Mouse (Mus musculus): ENCODE results near the gene Rrp36. TPM values are rescaled to one million over a fixed set of nuclear protein-coding genes. Genes with fewer than 3 reads are reported as not detected.

The Rrp36 gene
- polyA plus RNA-seq, 1 experiment from 2014 or later, result 30.1 TPM

DNA sequence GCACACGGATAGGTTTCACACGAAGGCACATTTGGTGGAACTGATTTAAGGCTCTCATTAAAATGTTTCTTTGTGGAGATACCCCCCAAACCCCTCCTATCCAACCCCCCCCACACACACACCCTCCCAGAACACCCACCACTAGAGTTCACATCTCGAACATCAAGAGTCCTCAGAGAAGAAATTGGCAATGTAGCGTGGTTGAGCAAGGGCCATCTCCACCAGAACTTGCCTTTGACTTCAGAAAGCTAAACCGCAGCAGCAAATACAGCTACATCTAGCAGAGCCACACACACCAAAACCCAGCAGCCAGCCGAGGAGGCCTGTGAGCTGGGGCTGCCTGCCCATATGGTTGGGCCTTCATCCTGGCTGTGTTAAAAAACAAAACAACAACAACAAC is 46.7 kb downstream of the Rrp36 start:
- H3K36me3 ChIP-seq (ENCODE audit: control insufficient read depth, insufficient read depth, low read length), result peaks cover 19% of the 10 kb centered on the region
- no peaks in the 10 kb centered on the region for H3K27me3 ChIP-seq (replicated peaks; ENCODE audit: control insufficient read depth, insufficient read depth, low read length)
- DNase-seq (ENCODE audit: low spot score), result no peak
- H3K4me1 ChIP-seq (ENCODE audit: control insufficient read depth, insufficient read depth, low read length), result peaks cover 24% of the 10 kb centered on the region
- peak overlapping the region; percentile 92 for H3K9ac ChIP-seq (ENCODE audit: low read length)
- peak overlapping the region; percentile 70 for H3K4me2 ChIP-seq (ENCODE audit: low read length)
- no peaks in the 10 kb centered on the region for H3K9me3 ChIP-seq (replicated peaks; ENCODE audit: control insufficient read depth, low read length)
- no peak overlapping the region for H3K27ac ChIP-seq (ENCODE audit: low read depth, low read length)
- peak overlapping the region; percentile 90 for H3K4me3 ChIP-seq (ENCODE audit: low read depth, low read length)
- no peak for ATAC-seq
- WGBS, result 56% methylated on average over 6 of the region's 6 CpGs

DNA sequence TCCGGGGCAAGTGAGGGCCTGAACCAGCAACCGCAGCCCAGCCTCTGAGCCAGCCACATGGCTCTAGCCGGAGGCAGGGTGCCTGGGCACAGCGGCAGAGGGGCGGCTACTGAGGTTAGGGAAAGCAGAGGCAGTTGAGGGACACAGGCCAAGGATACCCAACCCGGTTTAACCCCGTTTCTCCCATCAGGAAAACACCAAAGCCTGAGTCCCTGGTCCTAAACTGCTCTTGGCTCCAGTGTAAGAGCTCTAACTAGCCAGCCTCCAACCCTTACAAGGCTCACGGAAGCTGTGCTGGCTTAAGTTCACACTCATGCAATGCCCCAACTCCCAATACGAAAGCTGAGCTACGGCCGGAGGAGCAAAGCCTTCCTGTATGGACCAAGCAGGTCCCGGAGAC is 49.6 kb downstream of the Rrp36 start:
- Histone ChIP-seq H3K4me2 (ENCODE audit: low read length) (no peak overlapping the region), H3K36me3 (ENCODE audit: control insufficient read depth, insufficient read depth, low read length) (no peaks in the 10 kb centered on the region), H3K4me3 (ENCODE audit: low read depth, low read length) (no peak overlapping the region), H3K9ac (ENCODE audit: low read length) (peak overlapping the region; percentile 48), H3K9me3 (replicated peaks; ENCODE audit: control insufficient read depth, low read length) (no peaks in the 10 kb centered on the region), H3K4me1 (ENCODE audit: control insufficient read depth, insufficient read depth, low read length) (peaks cover 36% of the 10 kb centered on the region), H3K27me3 (replicated peaks; ENCODE audit: control insufficient read depth, insufficient read depth, low read length) (no peaks in the 10 kb centered on the region), H3K27ac (ENCODE audit: low read depth, low read length) (peak overlapping the region; percentile 35; the same call in 1 of the 2 replicates)
- ATAC-seq, result no peak
- DNase-seq (ENCODE audit: low spot score), result no peak
- 69% methylated on average over 12 of the region's 12 CpGs for WGBS

DNA sequence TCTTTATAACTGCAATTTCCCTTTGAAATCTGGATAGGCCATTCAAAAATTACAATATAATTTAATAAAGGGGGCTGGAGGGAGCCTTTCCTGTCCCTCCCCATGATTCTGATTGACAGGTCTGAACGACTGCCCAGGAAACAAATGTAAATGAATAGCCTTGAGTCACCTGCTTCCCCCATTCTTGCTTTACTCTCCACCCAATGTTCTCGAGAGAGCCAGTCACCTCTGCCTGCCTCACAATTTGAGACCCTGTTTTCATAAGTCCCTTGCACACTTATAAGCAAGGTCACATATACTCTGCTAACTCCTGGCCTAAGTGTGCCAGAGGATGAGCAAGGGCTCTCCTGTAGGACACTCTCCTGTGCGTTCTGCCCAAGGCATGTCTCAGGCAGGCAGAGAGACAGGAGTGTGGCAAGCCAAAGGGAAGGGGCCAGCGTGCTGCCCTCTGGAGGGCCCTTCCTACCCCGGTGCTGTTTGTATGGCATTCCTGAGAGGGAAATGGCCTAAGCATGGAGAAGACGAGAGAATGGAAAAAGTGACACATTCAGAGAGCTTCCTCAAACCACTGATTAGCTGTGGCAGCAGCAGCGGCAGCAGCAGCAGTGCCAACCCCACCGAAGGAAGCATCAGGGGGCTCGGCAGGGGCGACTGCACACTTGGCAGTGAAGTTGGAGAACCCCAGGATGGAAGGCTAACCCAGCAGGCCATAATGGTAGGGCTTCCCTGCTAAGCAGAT is 50.2 kb downstream of the Rrp36 start:
- H3K36me3 ChIP-seq (ENCODE audit: control insufficient read depth, insufficient read depth, low read length), result no peaks in the 10 kb centered on the region
- WGBS, result 22% methylated on average over 10 of the region's 10 CpGs
- no peaks in the 10 kb centered on the region for H3K9me3 ChIP-seq (replicated peaks; ENCODE audit: control insufficient read depth, low read length)
- peak overlapping the region; percentile 35; the same call in 1 of the 2 replicates for H3K27ac ChIP-seq (ENCODE audit: low read depth, low read length)
- ATAC-seq, result no peak
- peaks cover 43% of the 10 kb centered on the region for H3K4me1 ChIP-seq (ENCODE audit: control insufficient read depth, insufficient read depth, low read length)
- H3K4me3 ChIP-seq (ENCODE audit: low read depth, low read length), result no peak overlapping the region
- peak overlapping the region; percentile 48; the same call in 1 of the 2 replicates for H3K9ac ChIP-seq (ENCODE audit: low read length)
- no peak overlapping the region for H3K4me2 ChIP-seq (ENCODE audit: low read length)
- DNase-seq (ENCODE audit: low spot score), result no peak
- no peaks in the 10 kb centered on the region for H3K27me3 ChIP-seq (replicated peaks; ENCODE audit: control insufficient read depth, insufficient read depth, low read length)

DNA sequence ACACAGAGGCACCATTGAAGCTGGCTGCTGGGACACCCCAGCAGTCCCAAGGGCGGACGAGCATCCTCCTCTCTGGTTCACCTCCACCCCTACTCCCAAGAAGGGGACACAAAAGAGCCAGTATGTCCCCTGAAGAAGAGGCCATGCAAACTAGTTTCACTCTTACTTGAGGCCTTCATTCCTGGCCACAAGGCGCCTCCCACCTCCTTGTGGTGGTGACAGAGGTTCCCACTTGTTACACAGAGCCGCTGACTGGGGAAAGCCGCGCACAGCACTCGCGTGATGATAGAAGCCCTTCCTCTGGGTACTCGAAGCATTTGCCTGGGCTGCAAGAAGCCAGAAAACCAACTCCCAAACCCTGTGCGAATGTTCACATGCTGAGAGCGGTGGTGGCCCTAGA is 51.9 kb downstream of the Rrp36 start:
- no peak overlapping the region for H3K9ac ChIP-seq (ENCODE audit: low read length)
- H3K9me3 ChIP-seq (replicated peaks; ENCODE audit: control insufficient read depth, low read length), result no peaks in the 10 kb centered on the region
- no peak overlapping the region for H3K27ac ChIP-seq (ENCODE audit: low read depth, low read length)
- H3K4me3 ChIP-seq (ENCODE audit: low read depth, low read length), result no peak overlapping the region
- 88% methylated on average over 11 of the region's 11 CpGs for WGBS
- H3K4me1 ChIP-seq (ENCODE audit: control insufficient read depth, insufficient read depth, low read length), result peaks cover 51% of the 10 kb centered on the region
- H3K4me2 ChIP-seq (ENCODE audit: low read length), result no peak overlapping the region
- ATAC-seq, result no peak
- no peak for DNase-seq (ENCODE audit: low spot score)
- no peaks in the 10 kb centered on the region for H3K27me3 ChIP-seq (replicated peaks; ENCODE audit: control insufficient read depth, insufficient read depth, low read length)
- H3K36me3 ChIP-seq (ENCODE audit: control insufficient read depth, insufficient read depth, low read length), result no peaks in the 10 kb centered on the region

DNA sequence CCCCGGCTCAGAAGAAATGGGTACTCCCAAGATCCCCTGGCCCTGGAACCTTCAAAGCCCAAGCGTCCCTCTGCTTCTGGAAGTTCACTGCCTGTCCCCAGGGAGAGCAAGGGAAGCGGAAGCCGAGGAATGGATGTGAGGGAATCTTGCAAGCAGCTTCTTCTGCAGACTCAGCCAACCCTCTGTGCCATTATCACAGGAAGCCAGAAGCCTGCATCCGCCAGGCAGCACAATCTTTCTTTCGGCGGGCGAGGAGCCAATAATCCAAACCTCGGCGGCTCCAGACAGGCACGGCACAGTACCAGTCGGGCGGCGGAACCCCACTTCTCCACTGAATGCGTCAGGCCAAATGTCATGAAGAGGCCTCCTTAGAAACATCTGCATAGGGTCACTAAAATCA is 52.8 kb downstream of the Rrp36 start:
- ATAC-seq, result no peak
- H3K27me3 ChIP-seq (replicated peaks; ENCODE audit: control insufficient read depth, insufficient read depth, low read length), result no peaks in the 10 kb centered on the region

DNA sequence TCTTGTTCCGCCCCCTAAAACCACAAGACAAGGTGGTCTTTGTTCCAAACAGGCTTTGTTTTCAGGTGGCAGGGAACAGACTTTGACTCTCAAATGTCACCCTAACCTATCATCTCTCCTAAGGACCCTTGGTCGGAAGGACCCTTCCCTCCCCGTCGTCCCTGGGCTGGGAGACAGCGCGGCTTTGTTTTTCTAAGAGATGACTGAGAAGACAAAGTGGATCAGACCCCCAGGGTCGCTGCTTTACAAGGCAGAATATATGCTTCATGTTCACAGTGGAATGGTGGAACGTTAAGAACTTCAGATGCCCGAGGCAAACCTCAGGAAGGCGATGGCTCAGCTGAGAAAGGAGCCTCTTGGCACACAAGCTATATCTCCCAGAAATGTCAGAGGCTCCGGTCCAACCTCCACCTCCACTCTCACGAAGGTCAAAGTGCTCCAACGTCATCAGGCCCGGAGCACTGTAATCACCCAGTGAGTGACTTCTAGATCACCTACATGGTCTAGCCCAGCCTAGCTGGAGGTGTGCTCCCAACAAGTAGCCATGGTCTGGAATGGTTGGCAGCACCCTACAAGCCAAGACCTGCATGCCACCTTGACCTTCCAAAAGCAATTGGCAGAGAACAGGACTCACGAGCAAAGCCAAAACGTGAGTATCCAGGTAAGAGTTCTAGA is 54.3 kb downstream of the Rrp36 start:
- Histone ChIP-seq H3K27me3 (replicated peaks; ENCODE audit: control insufficient read depth, insufficient read depth, low read length) (no peaks in the 10 kb centered on the region), H3K27ac (ENCODE audit: low read depth, low read length) (peak overlapping the region; percentile 78; the same call in 1 of the 2 replicates), H3K4me1 (ENCODE audit: control insufficient read depth, insufficient read depth, low read length) (peaks cover 53% of the 10 kb centered on the region), H3K4me3 (ENCODE audit: low read depth, low read length) (no peak overlapping the region), H3K9ac (ENCODE audit: low read length) (peak overlapping the region; percentile 58), H3K4me2 (ENCODE audit: low read length) (peak overlapping the region; percentile 32; the same call in 1 of the 2 replicates), H3K9me3 (replicated peaks; ENCODE audit: control insufficient read depth, low read length) (no peaks in the 10 kb centered on the region), H3K36me3 (ENCODE audit: control insufficient read depth, insufficient read depth, low read length) (no peaks in the 10 kb centered on the region)
- ATAC-seq, result no peak
- DNase-seq (ENCODE audit: low spot score), result no peak
- 28% methylated on average over 16 of the region's 16 CpGs for WGBS

More for the DNA sequence above, 52.8 kb downstream of the Rrp36 start:
- Histone ChIP-seq H3K36me3 (ENCODE audit: control insufficient read depth, insufficient read depth, low read length) (no peaks in the 10 kb centered on the region), H3K9ac (ENCODE audit: low read length) (no peak overlapping the region), H3K27ac (ENCODE audit: low read depth, low read length) (peak overlapping the region; percentile 67; the same call in 1 of the 2 replicates), H3K9me3 (replicated peaks; ENCODE audit: control insufficient read depth, low read length) (no peaks in the 10 kb centered on the region), H3K4me2 (ENCODE audit: low read length) (peak overlapping the region; percentile 19; the same call in 1 of the 2 replicates), H3K4me1 (ENCODE audit: control insufficient read depth, insufficient read depth, low read length) (peaks cover 53% of the 10 kb centered on the region), H3K4me3 (ENCODE audit: low read depth, low read length) (no peak overlapping the region)
- 55% methylated on average over 15 of the region's 15 CpGs for WGBS
- peak; percentile 66 for DNase-seq (ENCODE audit: low spot score)

DNA sequence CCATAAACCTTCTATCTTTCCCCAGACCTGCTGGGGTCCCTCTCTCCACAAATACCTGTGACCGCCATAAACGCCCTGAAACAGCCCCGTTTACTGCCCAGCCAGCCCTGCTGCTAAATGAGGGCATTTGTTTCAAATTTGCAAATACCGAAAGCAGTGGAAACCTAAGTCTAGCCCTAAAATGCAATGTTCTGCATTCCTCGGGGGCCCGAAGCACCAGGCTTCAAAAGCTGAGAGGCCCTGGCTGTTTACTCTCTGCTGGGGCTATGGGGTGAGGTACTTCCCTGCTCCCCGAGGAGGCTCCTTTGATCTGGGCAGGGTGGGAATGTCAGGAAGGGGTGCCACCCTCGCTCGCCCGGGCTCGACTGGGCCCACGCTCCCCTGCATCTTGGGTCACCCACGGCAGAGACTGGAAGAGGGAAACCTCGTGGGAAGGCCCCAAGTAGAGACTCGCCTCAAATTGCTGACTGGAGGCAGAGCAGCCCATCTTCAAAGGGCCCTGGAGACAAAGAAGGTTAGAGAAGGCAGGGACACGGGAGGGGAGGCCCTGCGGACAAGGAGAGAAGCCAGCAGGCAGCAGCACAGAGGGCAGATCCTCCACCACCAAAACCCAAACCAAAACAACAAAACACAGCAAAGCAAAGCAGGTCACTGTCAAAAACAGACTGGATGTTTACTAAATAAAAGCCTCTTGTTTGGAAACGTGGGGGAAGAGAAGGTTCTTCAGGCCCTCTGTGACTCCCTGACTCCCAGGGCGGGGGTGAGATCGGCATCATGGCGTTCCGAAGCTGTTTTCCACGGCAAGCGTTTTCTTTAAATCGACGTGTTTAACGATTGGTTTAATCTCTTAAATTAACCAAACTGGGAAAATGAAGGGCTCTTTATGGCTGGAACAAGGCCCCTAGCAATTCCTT is 55.1 kb downstream of the Rrp36 start:
- 4% methylated on average over 27 of the region's 27 CpGs for WGBS
- H3K9ac ChIP-seq (ENCODE audit: low read length), result peak overlapping the region; percentile 58
- H3K27ac ChIP-seq (ENCODE audit: low read depth, low read length), result peak overlapping the region; percentile 78
- no peaks in the 10 kb centered on the region for H3K36me3 ChIP-seq (ENCODE audit: control insufficient read depth, insufficient read depth, low read length)
- H3K27me3 ChIP-seq (replicated peaks; ENCODE audit: control insufficient read depth, insufficient read depth, low read length), result no peaks in the 10 kb centered on the region
- H3K9me3 ChIP-seq (replicated peaks; ENCODE audit: control insufficient read depth, low read length), result no peaks in the 10 kb centered on the region
- ATAC-seq, result peak; percentile 33; the same call in 1 of the 2 replicates
- H3K4me1 ChIP-seq (ENCODE audit: control insufficient read depth, insufficient read depth, low read length), result peaks cover 45% of the 10 kb centered on the region
- peak; percentile 38 for DNase-seq (ENCODE audit: low spot score)
- no peak overlapping the region for H3K4me3 ChIP-seq (ENCODE audit: low read depth, low read length)
- H3K4me2 ChIP-seq (ENCODE audit: low read length), result peak overlapping the region; percentile 32

DNA sequence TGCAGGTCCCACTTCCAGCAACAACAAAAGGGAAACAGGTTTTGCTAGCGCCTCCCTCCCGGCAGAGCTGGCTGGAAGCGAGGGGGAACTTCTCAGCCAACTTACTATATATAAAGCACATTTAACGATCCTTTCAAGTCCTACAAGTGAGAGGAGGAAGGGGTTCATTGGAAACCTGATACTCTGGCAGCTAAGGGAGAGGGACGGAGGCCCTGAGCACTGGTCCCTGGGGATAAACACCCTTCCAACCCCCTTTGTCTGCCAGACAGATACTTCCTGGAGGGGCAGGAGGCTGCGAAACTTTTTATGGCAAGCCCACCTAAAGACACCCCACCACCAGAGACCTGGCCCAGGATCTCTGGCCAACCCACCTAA is 55.8 kb downstream of the Rrp36 start:
- Histone ChIP-seq H3K9me3 (replicated peaks; ENCODE audit: control insufficient read depth, low read length) (no peaks in the 10 kb centered on the region), H3K27ac (ENCODE audit: low read depth, low read length) (peak overlapping the region; percentile 78), H3K4me2 (ENCODE audit: low read length) (peak overlapping the region; percentile 32), H3K4me1 (ENCODE audit: control insufficient read depth, insufficient read depth, low read length) (peaks cover 49% of the 10 kb centered on the region), H3K4me3 (ENCODE audit: low read depth, low read length) (no peak overlapping the region), H3K36me3 (ENCODE audit: control insufficient read depth, insufficient read depth, low read length) (no peaks in the 10 kb centered on the region), H3K27me3 (replicated peaks; ENCODE audit: control insufficient read depth, insufficient read depth, low read length) (no peaks in the 10 kb centered on the region), H3K9ac (ENCODE audit: low read length) (peak overlapping the region; percentile 58)
- WGBS, result 7% methylated on average over 6 of the region's 6 CpGs
- peak; percentile 54 for DNase-seq (ENCODE audit: low spot score)
- no peak; the same call in 1 of the 2 replicates for ATAC-seq

Measured in forebrain, embryonic 14.5 days (tissue).